Mouse (Mus musculus) kidney, postnatal 25 days (tissue): ENCODE data around the gene Tbr1.
A peak's percentile ranks its signal among the peaks of the same experiment; 100 is the strongest.

Experiments used
- DNase-seq, 2 experiments: peaks; one replicate each; pipeline ENCODE4 v3.0.0; 2021; ENCODE audit warnings: mixed read lengths in 2 of 2

Tbr1 gene

DNA sequence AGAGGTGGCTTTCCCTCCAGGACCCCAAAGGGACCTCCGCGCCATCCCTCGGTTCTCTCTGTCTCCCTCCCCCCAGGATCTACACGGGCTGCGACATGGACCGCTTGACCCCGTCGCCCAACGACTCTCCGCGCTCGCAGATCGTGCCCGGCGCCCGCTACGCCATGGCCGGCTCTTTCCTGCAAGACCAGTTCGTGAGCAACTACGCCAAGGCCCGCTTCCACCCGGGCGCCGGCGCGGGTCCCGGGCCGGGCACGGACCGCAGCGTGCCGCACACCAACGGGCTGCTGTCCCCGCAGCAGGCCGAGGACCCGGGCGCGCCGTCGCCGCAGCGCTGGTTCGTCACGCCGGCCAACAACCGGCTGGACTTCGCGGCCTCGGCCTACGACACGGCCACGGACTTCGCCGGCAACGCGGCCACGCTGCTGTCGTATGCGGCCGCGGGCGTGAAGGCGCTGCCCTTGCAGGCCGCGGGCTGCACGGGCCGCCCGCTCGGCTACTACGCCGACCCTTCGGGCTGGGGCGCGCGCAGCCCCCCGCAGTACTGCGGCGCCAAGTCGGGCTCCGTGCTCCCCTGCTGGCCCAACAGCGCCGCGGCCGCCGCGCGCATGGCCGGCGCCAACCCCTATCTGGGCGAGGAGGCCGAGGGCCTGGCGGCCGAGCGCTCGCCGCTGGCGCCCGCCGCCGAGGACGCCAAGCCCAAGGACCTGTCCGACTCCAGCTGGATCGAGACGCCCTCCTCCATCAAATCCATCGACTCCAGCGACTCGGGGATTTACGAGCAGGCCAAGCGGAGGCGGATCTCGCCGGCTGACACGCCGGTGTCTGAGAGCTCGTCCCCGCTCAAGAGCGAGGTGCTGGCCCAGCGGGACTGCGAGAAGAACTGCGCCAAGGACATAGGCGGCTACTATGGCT lies 9.0 kb downstream of the Tbr1 start:
- peak; percentile 18 to 54 for DNase-seq

DNA sequence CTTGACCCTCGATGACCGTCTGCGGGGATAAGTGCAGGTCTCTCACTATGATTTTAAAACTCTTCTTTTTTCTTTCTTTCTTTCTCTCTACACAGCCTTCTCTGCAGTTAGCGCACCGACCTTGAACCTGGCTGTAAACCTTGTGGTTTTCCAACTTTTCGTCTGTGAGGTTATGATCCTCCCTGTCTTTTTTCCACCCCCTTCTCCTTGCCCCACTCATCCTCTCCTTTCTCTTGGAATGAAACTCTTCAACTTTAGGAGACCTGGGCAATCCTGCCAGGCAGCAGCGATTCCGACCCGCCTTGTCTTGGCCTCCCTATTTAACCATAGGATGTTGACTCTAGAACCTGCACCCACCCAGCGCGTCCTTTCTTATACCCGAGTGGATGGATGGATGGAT lies 9.8 kb downstream of the Tbr1 start:
- DNase-seq: no peak

GRCm38 (mm10) chr2:61813106-61813505 lies 10.4 kb downstream of the Tbr1 start:
- no peak for DNase-seq

GRCm38 (mm10) chr2:61813521-61813920 lies 10.8 kb downstream of the Tbr1 start:
- no peak for DNase-seq

GRCm38 (mm10) chr2:61814548-61815473 lies 12.1 kb downstream of the Tbr1 start:
- DNase-seq: peak; percentile 13 to 41

DNA sequence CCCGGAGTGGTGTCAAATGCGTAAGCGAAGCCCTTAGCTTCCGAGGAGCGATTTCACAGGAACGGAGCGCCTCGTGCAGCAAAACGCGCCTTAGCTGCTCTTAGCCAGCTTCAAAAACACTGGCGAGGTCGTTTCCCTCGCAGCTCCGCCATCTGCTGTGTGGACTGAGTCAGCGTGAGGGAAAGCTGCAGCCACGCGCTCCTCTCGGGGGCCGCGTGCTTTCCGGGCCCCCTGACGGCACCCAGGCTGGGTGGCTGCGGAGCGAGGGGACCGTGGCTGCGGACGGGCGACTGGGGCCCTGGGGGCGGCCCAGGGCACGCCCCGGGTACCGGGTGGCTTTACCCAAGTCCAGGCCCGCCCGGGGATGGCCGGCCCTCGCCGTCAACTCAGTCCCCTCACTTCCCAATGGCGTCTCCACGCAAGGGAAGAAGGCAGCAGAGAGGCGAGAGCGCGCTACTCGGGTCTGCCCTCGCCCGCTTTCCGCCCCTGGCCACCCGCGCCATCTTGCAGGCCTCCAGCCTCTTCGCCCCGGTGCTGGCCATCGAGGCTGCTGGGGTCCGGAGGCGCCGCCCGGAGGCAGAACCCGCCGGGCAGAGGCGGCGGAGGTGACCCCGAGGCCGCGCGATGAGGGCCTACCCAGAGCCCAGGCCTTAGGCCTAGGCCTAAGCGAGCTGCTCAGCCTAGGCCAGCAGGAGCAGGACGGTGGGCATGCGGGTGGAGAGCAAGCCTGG lies 13.0 kb downstream of the Tbr1 start:
- peak in 1 of 2 experiments; percentile 4 for DNase-seq

- no peak for DNase-seq
Measured at GRCm38 (mm10) chr2:61818197-61818596, 15.5 kb downstream of the Tbr1 start.

DNA sequence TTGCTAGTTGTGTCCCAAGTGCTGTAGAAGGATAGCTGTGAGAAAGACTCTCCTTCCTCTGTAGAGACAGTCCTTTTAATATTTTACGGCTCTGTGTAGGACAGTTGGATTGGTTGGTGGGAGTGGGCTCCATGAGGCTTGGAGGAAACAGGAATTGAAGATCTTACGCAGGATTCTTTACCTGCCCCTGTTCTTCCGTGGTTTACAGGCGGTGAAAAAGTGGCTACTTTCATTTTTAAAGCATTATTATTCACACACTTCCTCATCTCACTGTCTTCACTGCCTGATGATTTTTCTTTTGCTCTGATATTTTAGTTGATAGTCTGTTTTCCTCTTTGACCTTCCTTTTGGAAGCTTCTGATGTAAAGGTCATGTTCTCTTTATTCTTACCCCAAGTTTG lies 17.5 kb downstream of the Tbr1 start:
- DNase-seq: no peak

- no peak for DNase-seq
Measured at GRCm38 (mm10) chr2:61823426-61824140, 20.9 kb downstream of the Tbr1 start.

- no peak for DNase-seq
Measured at GRCm38 (mm10) chr2:61837243-61837806, 34.6 kb downstream of the Tbr1 start.
